Mouse (Mus musculus) c-Kit-positive CD71-negative TER-119-negative erythroid progenitor cells, embryonic 14.5 days (primary cell): ENCODE measurements around the gene Azin2.

Experiments
- DNase-seq: peaks from one replicate; pipeline ENCODE4 v3.0.0-alpha.2; 2013; ENCODE audit warnings: low read depth

Gene Azin2

DNA sequence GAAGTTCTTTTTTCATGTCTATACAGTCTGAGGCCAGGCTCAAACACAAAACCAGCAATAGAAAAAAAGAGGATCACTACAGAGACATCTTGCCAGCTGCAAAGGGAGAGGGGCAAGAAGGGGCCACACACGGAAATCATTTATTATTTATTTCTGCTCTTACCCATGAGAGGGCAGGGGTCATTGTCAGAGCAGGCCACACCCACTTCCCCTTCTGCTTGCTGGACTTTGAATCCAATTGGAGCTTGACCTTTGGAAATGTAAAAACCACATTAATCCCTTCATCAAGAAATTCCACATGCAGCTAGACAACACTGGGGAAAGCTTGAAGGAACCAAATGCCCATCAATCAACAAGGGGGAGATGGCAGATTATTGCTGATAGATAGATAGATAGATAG lies 16.4 kb upstream of the Azin2 start:
- DNase-seq: no peak

GRCm38 (mm10) chr4:128977217-128977616 lies 15.0 kb upstream of the Azin2 start:
- no peak for DNase-seq

- no peak for DNase-seq
Measured at GRCm38 (mm10) chr4:128976577-128976976, 14.3 kb upstream of the Azin2 start.

DNA sequence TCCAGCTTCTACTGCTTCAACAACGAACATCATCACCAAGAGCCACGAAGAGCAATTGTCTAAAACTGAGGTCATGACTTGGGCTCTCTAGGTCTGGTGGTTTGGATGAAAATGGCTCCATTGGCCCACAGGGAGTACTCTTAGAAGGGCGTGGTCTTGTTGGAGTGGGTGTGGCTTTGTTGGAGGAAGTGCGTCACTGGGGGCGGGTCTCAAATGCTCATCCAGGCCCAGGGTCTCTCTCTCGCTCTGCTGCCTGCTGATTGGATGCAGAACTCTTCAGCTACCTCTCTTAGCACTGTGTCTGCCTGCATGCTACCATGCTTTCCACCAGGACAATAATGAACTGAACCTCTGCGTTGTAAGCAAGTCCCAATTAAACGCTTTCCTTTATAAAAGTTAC lies 12.4 kb upstream of the Azin2 start:
- DNase-seq: no peak

GRCm38 (mm10) chr4:128971065-128971694 lies 8.9 kb upstream of the Azin2 start:
- peak; percentile 80 for DNase-seq

DNA sequence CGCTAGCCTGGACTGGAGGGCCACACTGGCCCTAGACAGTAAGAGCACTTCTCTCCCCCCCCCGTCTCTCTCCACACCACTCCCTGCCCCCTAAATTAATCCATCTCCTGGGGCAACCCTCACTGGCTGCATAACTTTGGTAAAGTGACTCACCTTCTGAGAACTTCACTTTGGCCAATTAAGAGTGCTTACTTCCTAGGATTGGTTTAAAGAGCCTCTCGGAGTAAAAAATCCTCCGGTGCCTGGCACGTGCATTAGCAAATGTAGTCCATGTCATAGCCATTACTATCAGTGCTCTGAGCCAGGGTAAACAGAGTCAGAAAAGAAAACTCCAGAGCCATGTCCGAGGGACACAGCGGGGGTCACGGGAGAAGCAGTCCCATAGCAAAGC lies 8.2 kb upstream of the Azin2 start:
- DNase-seq: no peak

DNA sequence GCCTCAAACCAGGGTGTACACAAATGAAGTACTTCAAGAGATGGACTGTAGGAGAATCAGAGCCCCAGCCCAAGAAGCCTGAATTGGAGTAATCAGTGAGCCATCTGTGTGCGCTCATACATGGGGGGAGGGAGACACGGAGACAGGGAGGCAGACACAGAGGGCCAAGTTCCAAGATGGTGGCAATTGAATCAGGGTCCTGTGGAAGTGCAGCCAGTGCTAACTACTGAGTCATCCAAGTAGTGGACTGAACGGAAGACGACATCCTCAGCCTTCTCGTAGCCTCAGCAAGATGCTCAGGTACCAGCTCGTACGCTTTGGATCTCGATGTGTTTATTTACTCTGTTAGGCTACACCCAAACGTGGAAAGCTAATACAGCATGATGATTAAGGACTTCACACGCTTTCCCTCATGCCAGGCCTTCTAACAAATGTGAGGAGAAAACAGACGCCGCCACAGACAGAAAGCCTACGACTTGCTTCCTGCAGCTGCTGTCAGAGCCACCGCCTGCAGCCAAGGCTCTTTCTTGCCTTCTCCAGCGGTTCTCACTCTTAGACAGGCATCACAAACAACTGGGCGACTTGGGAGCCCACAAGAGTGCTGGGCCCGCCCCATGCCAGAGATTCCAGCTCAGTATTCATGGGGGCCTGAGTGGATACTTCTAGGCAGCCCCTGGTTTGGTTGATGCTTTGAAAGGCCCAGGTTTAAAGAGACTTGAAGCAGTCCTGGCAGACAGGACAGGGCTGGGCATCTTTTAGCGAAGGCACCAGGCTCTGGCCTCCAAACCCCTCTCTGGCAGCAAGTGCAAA lies 7.6 kb upstream of the Azin2 start:
- DNase-seq: no peak

DNA sequence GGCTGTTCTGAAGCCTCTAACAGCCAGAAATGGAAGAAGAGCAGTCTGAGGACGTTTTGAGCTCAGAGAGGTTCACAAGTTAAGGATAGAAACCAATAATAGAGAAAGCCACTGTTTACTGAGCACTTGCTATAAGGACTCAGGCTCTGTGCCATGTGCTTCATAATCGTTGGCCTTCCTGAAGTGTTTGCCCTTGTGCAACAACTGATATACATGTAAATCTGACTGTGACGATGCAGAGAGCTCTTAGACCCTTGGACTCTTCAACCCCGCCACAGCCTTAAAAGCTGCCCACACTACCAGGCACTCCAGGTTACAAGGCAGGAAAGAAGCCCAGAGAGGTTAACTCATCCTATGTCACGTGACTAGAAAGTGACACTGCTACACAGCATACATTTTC lies 6.8 kb upstream of the Azin2 start:
- no peak for DNase-seq

GRCm38 (mm10) chr4:128966751-128967150 lies 4.5 kb upstream of the Azin2 start:
- no peak for DNase-seq

GRCm38 (mm10) chr4:128962926-128963290 lies 666 bp upstream of the Azin2 start:
- no peak for DNase-seq

DNA sequence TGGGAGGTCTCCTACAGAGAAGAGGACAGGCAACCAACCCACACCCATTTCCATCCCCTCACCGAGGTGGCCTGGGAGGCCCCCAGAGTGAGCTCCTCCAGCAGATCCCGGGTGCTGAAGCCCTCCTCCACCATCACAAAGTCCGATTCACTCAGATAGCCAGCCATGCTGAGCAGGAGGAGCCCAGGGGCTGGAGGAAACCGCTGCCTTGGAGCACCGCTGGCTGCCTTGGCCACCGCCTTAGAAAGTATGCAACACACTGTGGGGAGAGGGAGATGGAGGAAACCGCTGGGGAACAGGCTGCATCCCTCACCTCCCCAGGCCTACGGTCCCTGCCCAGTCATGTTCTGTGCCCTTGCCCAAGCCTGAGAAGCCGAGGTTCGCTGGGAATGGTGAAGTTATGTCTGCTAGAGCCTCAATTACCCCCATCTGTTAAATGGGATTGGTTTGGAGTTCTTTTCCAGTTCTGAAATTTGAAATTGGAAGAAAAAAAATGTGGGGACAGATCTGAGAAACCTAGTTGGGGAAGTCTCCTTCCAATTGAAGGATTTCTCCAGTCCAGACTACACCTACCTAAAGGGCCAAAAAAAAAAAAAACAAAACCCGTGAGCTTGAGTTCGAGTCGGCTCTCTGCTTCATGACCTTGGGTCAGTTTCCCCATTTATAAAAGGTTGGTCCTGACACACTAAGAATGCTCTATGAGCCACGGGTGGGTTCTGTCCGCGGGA lies 777 bp downstream of the Azin2 start:
- DNase-seq: no peak

GRCm38 (mm10) chr4:128959676-128960075 lies 2.6 kb downstream of the Azin2 start:
- DNase-seq: no peak

DNA sequence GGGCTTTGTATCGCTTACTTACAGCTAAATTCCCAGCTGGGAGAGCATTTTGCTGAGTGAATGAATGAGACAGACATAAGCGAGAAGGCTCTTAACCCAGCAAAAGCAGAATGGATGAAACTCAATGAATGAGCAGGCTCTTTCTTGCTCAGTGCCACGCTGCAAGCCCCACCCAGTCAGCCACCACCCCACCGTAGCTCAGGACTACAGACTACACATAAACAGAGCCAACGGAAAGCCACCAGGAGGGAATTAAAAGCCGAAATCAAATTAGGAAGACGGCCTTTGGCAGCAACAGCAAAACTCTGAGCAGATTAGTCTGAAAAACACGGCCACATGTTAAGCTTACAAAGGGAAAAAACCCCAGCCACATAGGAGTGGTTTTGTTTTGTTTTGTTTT lies 3.4 kb downstream of the Azin2 start:
- DNase-seq: no peak

GRCm38 (mm10) chr4:128958156-128958555 lies 4.1 kb downstream of the Azin2 start:
- no peak for DNase-seq

DNA sequence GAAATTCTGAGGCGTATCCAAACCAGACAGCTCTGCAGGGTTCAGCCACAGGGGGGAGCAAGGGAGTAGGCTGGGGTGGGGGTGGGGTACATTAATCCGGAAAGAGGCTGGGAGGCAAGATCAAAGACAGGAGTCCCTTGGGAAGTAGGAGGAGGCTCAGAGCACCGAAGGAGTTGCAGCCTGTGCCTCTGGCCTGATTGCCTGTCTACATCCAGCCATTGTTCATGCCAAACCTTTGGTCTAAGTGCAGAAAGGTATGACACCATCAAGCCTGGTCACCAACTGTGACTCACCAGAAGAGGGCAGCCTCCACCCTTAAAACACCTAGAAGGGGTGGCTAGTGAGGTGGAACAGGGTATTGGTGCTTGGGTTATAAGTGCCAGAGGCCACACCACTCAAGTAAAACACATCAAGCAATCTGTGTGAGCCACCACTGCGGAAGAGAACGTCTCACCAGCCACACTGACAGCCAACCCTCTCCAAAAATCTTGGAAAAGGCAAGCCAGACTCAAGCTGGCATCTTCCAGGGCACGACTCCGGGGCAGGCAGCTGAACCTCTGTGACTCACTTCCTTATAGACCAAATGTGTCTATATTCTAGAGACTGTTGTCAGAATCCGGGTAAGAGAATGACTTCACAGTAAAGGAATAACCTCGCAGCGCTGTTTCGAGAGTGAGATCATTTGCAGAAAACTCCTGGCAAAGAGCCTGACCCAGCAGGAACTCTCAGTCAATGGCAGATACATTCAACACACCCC lies 4.9 kb downstream of the Azin2 start:
- DNase-seq: no peak

GRCm38 (mm10) chr4:128953851-128954250 lies 8.4 kb downstream of the Azin2 start:
- DNase-seq: no peak

- DNase-seq: no peak
Measured at GRCm38 (mm10) chr4:128950461-128950860, 11.8 kb downstream of the Azin2 start.

GRCm38 (mm10) chr4:128949470-128950005 lies 12.7 kb downstream of the Azin2 start:
- DNase-seq: no peak

GRCm38 (mm10) chr4:128948137-128948674 lies 14.0 kb downstream of the Azin2 start:
- DNase-seq: peak; percentile 47

DNA sequence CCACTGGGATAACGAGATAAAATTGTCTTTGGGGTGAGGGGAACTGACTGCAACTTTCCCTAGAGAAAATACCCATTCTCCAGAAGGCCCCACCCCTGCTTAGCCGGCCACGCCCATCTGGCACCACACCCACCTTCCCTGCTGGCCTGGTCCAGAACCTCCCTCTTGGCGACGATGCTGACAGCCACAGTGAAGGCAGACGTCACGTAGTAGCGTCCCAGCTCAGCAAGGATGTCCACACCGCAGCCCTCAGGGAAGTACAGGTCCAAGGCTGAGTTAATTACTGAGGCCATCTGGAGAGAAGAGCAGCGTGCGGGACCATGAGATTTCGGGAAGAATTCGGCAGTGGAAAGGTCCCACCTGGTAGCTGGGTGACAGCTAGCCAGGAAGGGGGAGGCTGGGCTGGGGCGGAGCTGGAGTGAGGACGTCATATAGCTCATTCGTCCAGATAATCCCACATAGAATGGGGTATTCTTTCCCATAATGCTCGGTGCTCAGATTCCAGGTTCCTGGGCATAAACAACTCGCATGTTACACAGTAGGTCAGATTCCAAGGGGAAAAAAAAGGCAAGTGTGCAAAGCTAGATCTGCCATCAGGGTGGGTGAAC lies 14.8 kb downstream of the Azin2 start:
- DNase-seq: no peak

- DNase-seq: no peak
Measured at GRCm38 (mm10) chr4:128946736-128947135, 15.5 kb downstream of the Azin2 start.
